Mouse (Mus musculus): Measurements from ENCODE around the gene Plscr3. TPM values are rescaled to one million over a fixed set of nuclear protein-coding genes. Genes with fewer than 3 reads are reported as not detected.
A peak's percentile ranks its signal among the peaks of the same experiment; 100 is the strongest.

Gene Plscr3
- polyA plus RNA-seq, 1 experiment from 2014 or later, result 74.5 TPM

GRCm38 (mm10) chr11:69806378-69806777 lies 39.8 kb upstream of the Plscr3 start:
- no peak for DNase-seq (ENCODE audit: low spot score)
- Histone ChIP-seq H3K9me3 (0 out of 2 replicates have a peak, but pooled peaks cover 3% of the 10 kb centered on the region), H3K4me3 (no peak overlapping the region), H3K36me3 (no peaks in the 10 kb centered on the region), H3K27me3 (ENCODE audit: insufficient read depth, poor library complexity, severe bottlenecking) (peaks cover 70% of the 10 kb centered on the region), H3K4me1 (peaks cover 42% of the 10 kb centered on the region), H3K27ac (no peak overlapping the region)
- 69% methylated on average over 4 of the region's 4 CpGs for WGBS

GRCm38 (mm10) chr11:69807641-69808040 lies 38.5 kb upstream of the Plscr3 start:
- no peak overlapping the region for H3K4me3 ChIP-seq
- H3K27ac ChIP-seq, result no peak overlapping the region
- peaks cover 57% of the 10 kb centered on the region for H3K27me3 ChIP-seq (ENCODE audit: insufficient read depth, poor library complexity, severe bottlenecking)
- WGBS, result 77% methylated on average over 2 of the region's 2 CpGs
- no peaks in the 10 kb centered on the region for H3K36me3 ChIP-seq
- DNase-seq (ENCODE audit: low spot score), result no peak
- H3K4me1 ChIP-seq, result peaks cover 29% of the 10 kb centered on the region
- H3K9me3 ChIP-seq, result 0 out of 2 replicates have a peak, but pooled peaks cover 3% of the 10 kb centered on the region

- no peak for DNase-seq (ENCODE audit: low spot score)
- H3K27ac ChIP-seq, result no peak overlapping the region
Measured at GRCm38 (mm10) chr11:69810280-69810679, 35.9 kb upstream of the Plscr3 start.

GRCm38 (mm10) chr11:69815155-69815554 lies 31.0 kb upstream of the Plscr3 start, which contains the start of gene Gm39566:
Gene Gm39566, minus strand, starts transcription at chr11:69815298.
- H3K27me3 ChIP-seq (ENCODE audit: insufficient read depth, poor library complexity, severe bottlenecking), result peaks cover 30% of the 10 kb centered on the region
- 53% methylated on average over 10 of the region's 10 CpGs for WGBS
- H3K36me3 ChIP-seq, result no peaks in the 10 kb centered on the region; the same call in 1 of the 2 replicates
- H3K4me1 ChIP-seq, result no peaks in the 10 kb centered on the region
- no peak for DNase-seq (ENCODE audit: low spot score)
- no peak within 1 kb of the TSS for H3K4me3 ChIP-seq
- H3K27ac ChIP-seq, result no peak within 1 kb of the TSS; the same call in 1 of the 2 replicates
- 0 out of 2 replicates have a peak, but pooled peaks cover 5% of the 10 kb centered on the region for H3K9me3 ChIP-seq

More at GRCm38 (mm10) chr11:69810280-69810679, 35.9 kb upstream of the Plscr3 start:
- peaks cover 3% of the 10 kb centered on the region; the same call in 1 of the 2 replicates for H3K4me1 ChIP-seq
- no peaks in the 10 kb centered on the region for H3K36me3 ChIP-seq
- H3K27me3 ChIP-seq (ENCODE audit: insufficient read depth, poor library complexity, severe bottlenecking), result peaks cover 41% of the 10 kb centered on the region
- 0 out of 2 replicates have a peak, but pooled peaks cover 3% of the 10 kb centered on the region for H3K9me3 ChIP-seq
- no peak overlapping the region for H3K4me3 ChIP-seq

- Histone ChIP-seq H3K4me1 (no peaks in the 10 kb centered on the region), H3K4me3 (no peak overlapping the region), H3K9me3 (0 out of 2 replicates have a peak, but pooled peaks cover 5% of the 10 kb centered on the region), H3K36me3 (no peaks in the 10 kb centered on the region; the same call in 1 of the 2 replicates), H3K27ac (no peak overlapping the region), H3K27me3 (ENCODE audit: insufficient read depth, poor library complexity, severe bottlenecking) (peaks cover 24% of the 10 kb centered on the region; the same call in 1 of the 2 replicates)
- WGBS, result 87% methylated on average over 12 of the region's 12 CpGs
- no peak for DNase-seq (ENCODE audit: low spot score)
Measured at GRCm38 (mm10) chr11:69816520-69816919, 29.7 kb upstream of the Plscr3 start.

- DNase-seq (ENCODE audit: low spot score), result no peak
- no peaks in the 10 kb centered on the region; the same call in 1 of the 2 replicates for H3K36me3 ChIP-seq
- H3K4me3 ChIP-seq, result no peak within 1 kb of the TSS
- 0 out of 2 replicates have a peak, but pooled peaks cover 5% of the 10 kb centered on the region for H3K9me3 ChIP-seq
- H3K27ac ChIP-seq, result no peak within 1 kb of the TSS
- no peaks in the 10 kb centered on the region for H3K4me1 ChIP-seq
- peaks cover 24% of the 10 kb centered on the region; the same call in 1 of the 2 replicates for H3K27me3 ChIP-seq (ENCODE audit: insufficient read depth, poor library complexity, severe bottlenecking)
- 71% methylated on average over 2 of the region's 2 CpGs for WGBS
Measured at GRCm38 (mm10) chr11:69818365-69818764, 27.8 kb upstream of the Plscr3 start, which contains the start of gene Spem2. Gene Spem2, minus strand, starts transcription at chr11:69818465.

GRCm38 (mm10) chr11:69818871-69819270 lies 27.3 kb upstream of the Plscr3 start:
- peaks cover 20% of the 10 kb centered on the region; the same call in 1 of the 2 replicates for H3K27me3 ChIP-seq (ENCODE audit: insufficient read depth, poor library complexity, severe bottlenecking)
- DNase-seq (ENCODE audit: low spot score), result no peak
- no peaks in the 10 kb centered on the region for H3K4me1 ChIP-seq
- H3K27ac ChIP-seq, result no peak overlapping the region
- WGBS, result 83% methylated on average over 8 of the region's 8 CpGs
- no peaks in the 10 kb centered on the region; the same call in 1 of the 2 replicates for H3K36me3 ChIP-seq
- no peak overlapping the region for H3K4me3 ChIP-seq
- 0 out of 2 replicates have a peak, but pooled peaks cover 5% of the 10 kb centered on the region for H3K9me3 ChIP-seq

- 80% methylated on average over 3 of the region's 3 CpGs for WGBS
- no peak for DNase-seq (ENCODE audit: low spot score)
- Histone ChIP-seq H3K4me3 (no peak within 1 kb of the TSS), H3K4me1 (no peaks in the 10 kb centered on the region), H3K9me3 (0 out of 2 replicates have a peak, but pooled peaks cover 5% of the 10 kb centered on the region), H3K27ac (no peak within 1 kb of the TSS), H3K36me3 (peaks cover 22% of the 10 kb centered on the region), H3K27me3 (ENCODE audit: insufficient read depth, poor library complexity, severe bottlenecking) (peaks cover 11% of the 10 kb centered on the region; the same call in 1 of the 2 replicates)
Measured at GRCm38 (mm10) chr11:69822080-69822479, 24.1 kb upstream of the Plscr3 start, which contains the start of gene Spem1. Gene Spem1, minus strand, starts transcription at chr11:69822180.

GRCm38 (mm10) chr11:69823456-69823855 lies 22.7 kb upstream of the Plscr3 start:
- Histone ChIP-seq H3K4me3 (no peak overlapping the region), H3K36me3 (peaks cover 35% of the 10 kb centered on the region), H3K9me3 (no peaks in the 10 kb centered on the region), H3K27me3 (ENCODE audit: insufficient read depth, poor library complexity, severe bottlenecking) (no peaks in the 10 kb centered on the region), H3K27ac (no peak overlapping the region), H3K4me1 (no peaks in the 10 kb centered on the region)
- no peak for DNase-seq (ENCODE audit: low spot score)
- 65% methylated on average over 2 of the region's 2 CpGs for WGBS

- Histone ChIP-seq H3K4me1 (peaks cover 21% of the 10 kb centered on the region), H3K27ac (no peak overlapping the region), H3K27me3 (ENCODE audit: insufficient read depth, poor library complexity, severe bottlenecking) (peaks cover 17% of the 10 kb centered on the region), H3K4me3 (no peak overlapping the region), H3K9me3 (no peaks in the 10 kb centered on the region), H3K36me3 (peaks cover 49% of the 10 kb centered on the region)
- DNase-seq (ENCODE audit: low spot score), result no peak
- 67% methylated on average over 5 of the region's 5 CpGs for WGBS
Measured at GRCm38 (mm10) chr11:69828832-69829231, 17.3 kb upstream of the Plscr3 start.

- no peak for DNase-seq (ENCODE audit: low spot score)
- Histone ChIP-seq H3K27ac (peak overlapping the region; percentile 89), H3K4me3 (peak overlapping the region; percentile 67), H3K4me1 (peaks cover 62% of the 10 kb centered on the region), H3K9me3 (no peaks in the 10 kb centered on the region), H3K36me3 (peaks cover 13% of the 10 kb centered on the region), H3K27me3 (ENCODE audit: insufficient read depth, poor library complexity, severe bottlenecking) (peaks cover 49% of the 10 kb centered on the region)
- 39% methylated on average over 8 of the region's 8 CpGs for WGBS
Measured at GRCm38 (mm10) chr11:69833554-69833953, 12.6 kb upstream of the Plscr3 start.

- WGBS, result 4% methylated on average over 47 of the region's 48 CpGs
- peaks cover 10% of the 10 kb centered on the region for H3K36me3 ChIP-seq
- peaks cover 49% of the 10 kb centered on the region for H3K27me3 ChIP-seq (ENCODE audit: insufficient read depth, poor library complexity, severe bottlenecking)
- peak overlapping the region; percentile 89 for H3K27ac ChIP-seq
- peak overlapping the region; percentile 67 for H3K4me3 ChIP-seq
- no peak for DNase-seq (ENCODE audit: low spot score)
- H3K4me1 ChIP-seq, result peaks cover 61% of the 10 kb centered on the region
- no peaks in the 10 kb centered on the region for H3K9me3 ChIP-seq
Measured at GRCm38 (mm10) chr11:69834001-69834549, 12.1 kb upstream of the Plscr3 start.

GRCm38 (mm10) chr11:69835326-69835965 lies 10.7 kb upstream of the Plscr3 start:
- H3K27ac ChIP-seq, result no peak overlapping the region
- WGBS, result 8% methylated on average over 9 of the region's 9 CpGs
- peak overlapping the region; percentile 69 for H3K4me3 ChIP-seq
- H3K9me3 ChIP-seq, result no peaks in the 10 kb centered on the region
- no peak for DNase-seq (ENCODE audit: low spot score)
- H3K27me3 ChIP-seq (ENCODE audit: insufficient read depth, poor library complexity, severe bottlenecking), result peaks cover 49% of the 10 kb centered on the region
- H3K36me3 ChIP-seq, result peaks cover 7% of the 10 kb centered on the region
- H3K4me1 ChIP-seq, result peaks cover 62% of the 10 kb centered on the region
